Mouse (Mus musculus) megakaryocyte, embryonic 14.5 days (primary cell): ENCODE measurements around the gene Dynll1.

Source experiments
- FLI1 ChIP-seq: IDR thresholded peaks from 2 replicates; pipeline ENCODE4 v1.6.1; 2012; ENCODE audit warnings: low read length, inconsistent platforms, mixed read lengths
- GATA1 ChIP-seq: IDR thresholded peaks from 3 replicates; pipeline ENCODE4 v1.6.1; 2012; ENCODE audit warnings: mixed read lengths, low read length, inconsistent platforms, borderline replicate concordance

DNA sequence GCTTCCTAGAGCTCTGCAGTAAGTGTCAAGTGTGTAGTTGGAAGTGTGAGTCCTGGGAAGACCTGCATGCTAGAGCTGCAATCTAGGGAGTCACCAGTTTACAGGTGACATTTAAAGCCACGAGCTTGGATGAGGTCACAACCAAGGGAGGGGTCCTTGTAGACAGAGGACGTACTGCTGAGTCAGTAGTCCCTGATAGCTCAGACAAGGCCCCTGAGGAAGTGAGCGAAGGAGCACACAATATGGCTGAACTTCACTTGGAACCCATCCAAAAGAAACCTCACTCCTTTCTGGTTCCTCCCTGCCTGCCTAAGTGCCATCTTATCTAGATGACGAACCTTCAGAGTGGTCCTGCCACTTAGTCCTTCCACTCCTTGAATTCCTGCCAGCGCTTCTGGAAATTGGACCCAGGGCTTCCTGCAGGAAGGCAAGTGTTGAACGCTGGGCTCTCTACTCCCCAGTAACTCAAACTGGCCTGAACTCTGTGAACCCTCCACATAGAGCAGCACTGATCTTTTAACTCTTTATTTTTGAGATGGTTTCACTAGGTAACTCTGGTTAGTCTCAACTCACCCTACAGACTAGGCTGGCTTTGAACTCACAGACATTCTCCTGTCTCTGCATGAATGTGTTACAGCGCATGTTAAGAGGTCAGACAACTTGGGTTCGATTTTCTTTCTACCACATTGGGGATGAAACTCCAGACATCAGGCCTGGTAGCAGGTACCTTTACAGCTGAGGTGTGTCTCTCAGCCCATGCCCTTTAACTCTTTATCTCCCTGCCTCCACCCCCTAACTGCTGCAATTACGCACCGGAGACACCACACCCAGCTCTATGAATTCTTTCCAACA, 12.2 kb upstream of the Dynll1 start:
- TF ChIP-seq GATA1 (no peak), FLI1 (no peak)
